Mouse (Mus musculus) neural tube, embryonic 11.5 days (tissue): ENCODE data around the gene 1700017B05Rik. TPM values are rescaled to one million over a fixed set of nuclear protein-coding genes. Genes with fewer than 3 reads are reported as not detected.

Experiments
- ATAC-seq: fragments of 200-750 bp; cut with Nextera tagmentation; 2 replicates; pipeline ENCODE4 v1.8.0; 2017; ENCODE audit warnings: moderate number of reproducible peaks, mild to moderate bottlenecking, moderate TSS enrichment, moderate library complexity; ENCODE audit not compliant: insufficient read depth, low FRiP score, low TSS enrichment
- DNase-seq: peaks from one replicate; pipeline ENCODE4 v3.0.0-alpha.2; 2015; ENCODE audit warnings: low spot score
- H3K27ac ChIP-seq: fragments of 300-500 bp; sonication (generic); 2 replicates; pipeline ENCODE4 v1.5.1; 2014; ENCODE audit warnings: low read depth, mild to moderate bottlenecking, low read length
- H3K27me3 ChIP-seq: fragments of 300-500 bp; sonication (generic); 2 replicates; pipeline ENCODE4 v1.6.1; 2014; ENCODE audit warnings: mild to moderate bottlenecking, low read length, mixed read lengths; ENCODE audit not compliant: control insufficient read depth, insufficient read depth
- H3K36me3 ChIP-seq: fragments of 300-500 bp; sonication (generic); 2 replicates; pipeline ENCODE4 v1.6.1; 2014; ENCODE audit warnings: mild to moderate bottlenecking, low read length, moderate library complexity, mixed read lengths; ENCODE audit not compliant: control insufficient read depth, insufficient read depth
- H3K4me1 ChIP-seq: fragments of 300-500 bp; sonication (generic); 2 replicates; pipeline ENCODE4 v1.6.1; 2014; ENCODE audit warnings: low read length, mixed read lengths; ENCODE audit not compliant: control insufficient read depth, insufficient read depth
- H3K4me2 ChIP-seq: fragments of 300-500 bp; sonication (generic); 2 replicates; pipeline ENCODE4 v1.6.1; 2014; ENCODE audit warnings: low read depth, mild to moderate bottlenecking, moderate library complexity
- H3K4me3 ChIP-seq: fragments of 300-500 bp; sonication (generic); 2 replicates; pipeline ENCODE4 v1.5.1; 2014; ENCODE audit warnings: low read depth, low read length
- H3K9ac ChIP-seq: fragments of 300-500 bp; sonication (generic); 2 replicates; pipeline ENCODE4 v1.6.1; 2014; ENCODE audit warnings: mild to moderate bottlenecking, low read length
- H3K9me3 ChIP-seq: fragments of 300-500 bp; sonication (generic); 2 replicates; pipeline ENCODE4 v1.6.1; 2016; ENCODE audit warnings: low read length; ENCODE audit not compliant: control insufficient read depth
- WGBS: fragments of 180-500 bp; shearing (Covaris S2); extraction: QIAGEN DNeasy Blood & Tissue Kit; methylation state at CpG from one replicate; pipeline ENCODE4 v1.1.7; 2014; 5-methylcytosine and 5-hydroxymethylcytosine counted together
- polyA plus RNA-seq: library from polyadenylated mRNA; unstranded; fragments of >200 nt; fragmentation: Nextera tagmentation; extraction: Ambion mirVana; gene quantifications from 2 replicates; pipeline ENCODE4 v1.2.1, GENCODE M21; 2014

1700017B05Rik gene
- polyA plus RNA-seq, 1 experiment from 2014 or later = 11.3 TPM

DNA sequence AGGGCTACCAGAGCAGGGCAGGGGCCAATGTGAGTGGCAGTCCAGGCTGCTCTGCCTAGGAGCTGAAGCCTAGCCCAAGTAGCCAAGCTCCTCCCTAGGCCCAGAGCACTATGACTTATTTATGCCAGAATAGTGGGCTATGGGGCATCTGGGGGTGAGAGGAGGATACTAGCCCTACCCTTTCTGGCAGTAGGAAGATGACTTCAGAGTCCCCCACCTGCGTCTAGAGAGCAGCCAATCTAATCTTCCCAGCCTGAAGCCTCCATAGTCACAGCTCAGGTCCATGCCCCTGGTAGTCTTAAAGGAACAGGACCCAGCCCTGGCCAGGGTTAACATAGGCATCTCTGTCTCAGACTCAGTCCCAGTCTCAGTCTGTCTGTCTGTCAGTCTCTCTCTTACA, 7.0 kb upstream of the 1700017B05Rik start:
- Histone ChIP-seq H3K9me3 (no peaks in the 10 kb centered on the region), H3K27ac (no peak overlapping the region), H3K36me3 (no peaks in the 10 kb centered on the region), H3K9ac (no peak overlapping the region), H3K4me3 (no peak overlapping the region), H3K27me3 (no peaks in the 10 kb centered on the region), H3K4me1 (peaks cover 12% of the 10 kb centered on the region; the same call in 1 of the 2 replicates), H3K4me2 (no peak overlapping the region)
- ATAC-seq (no peak), DNase-seq (no peak)
- WGBS = 38% methylated on average over 1 of the region's 1 CpGs

DNA sequence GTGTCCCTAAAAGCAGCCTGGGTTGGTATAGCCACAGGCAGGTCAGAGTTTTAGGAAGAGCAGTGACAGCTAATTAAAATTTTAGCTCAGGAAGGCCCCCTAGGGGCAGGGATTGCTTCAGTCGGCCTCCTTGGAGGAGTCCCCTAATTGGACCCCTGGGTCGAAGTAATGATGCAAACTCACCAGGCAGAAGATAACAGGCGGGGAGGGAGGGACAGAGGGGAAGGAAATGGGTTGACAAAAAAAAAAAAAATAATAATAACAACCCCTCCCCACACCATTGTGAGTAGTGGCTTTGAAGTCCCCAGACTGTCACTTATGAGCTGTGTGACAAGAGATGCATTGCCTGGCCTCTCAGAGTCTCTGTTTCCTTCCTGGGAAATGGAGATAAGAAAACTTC, 6.2 kb upstream of the 1700017B05Rik start:
- ATAC-seq (no peak), DNase-seq (no peak)
- no peaks in the 10 kb centered on the region for H3K27me3 ChIP-seq
- no peak overlapping the region for H3K4me3 ChIP-seq
- H3K4me2 ChIP-seq = no peak overlapping the region
- peaks cover 12% of the 10 kb centered on the region; the same call in 1 of the 2 replicates for H3K4me1 ChIP-seq
- H3K27ac ChIP-seq = no peak overlapping the region
- H3K9me3 ChIP-seq = no peaks in the 10 kb centered on the region
- no peak overlapping the region for H3K9ac ChIP-seq
- 21% methylated on average over 3 of the region's 3 CpGs for WGBS
- no peaks in the 10 kb centered on the region for H3K36me3 ChIP-seq

DNA sequence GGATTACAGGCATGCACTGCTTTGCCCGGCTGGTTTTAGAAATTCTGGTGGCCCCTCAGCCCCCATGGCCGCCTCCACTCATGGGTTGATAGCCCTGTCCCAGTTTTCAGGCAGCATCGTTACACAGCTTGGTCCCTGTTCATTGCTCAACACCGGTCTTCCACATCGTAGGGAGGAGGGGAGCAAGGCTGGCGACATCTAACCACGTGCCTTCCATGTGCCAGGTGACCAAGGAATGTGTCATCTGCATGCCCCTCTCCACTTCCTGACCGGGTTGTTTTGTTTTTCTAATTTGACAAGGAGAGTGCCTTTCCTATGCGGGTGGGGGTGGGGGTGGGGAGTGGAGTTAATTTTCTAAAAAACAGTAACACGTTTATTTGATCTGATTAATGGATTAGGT, 5.7 kb upstream of the 1700017B05Rik start:
- ATAC-seq (no peak), DNase-seq (no peak)
- H3K9ac ChIP-seq = no peak overlapping the region
- no peaks in the 10 kb centered on the region for H3K27me3 ChIP-seq
- H3K4me3 ChIP-seq = no peak overlapping the region
- H3K4me2 ChIP-seq = no peak overlapping the region
- H3K4me1 ChIP-seq = peaks cover 12% of the 10 kb centered on the region; the same call in 1 of the 2 replicates
- H3K36me3 ChIP-seq = no peaks in the 10 kb centered on the region
- no peak overlapping the region for H3K27ac ChIP-seq
- H3K9me3 ChIP-seq = no peaks in the 10 kb centered on the region
- 21% methylated on average over 10 of the region's 10 CpGs for WGBS

DNA sequence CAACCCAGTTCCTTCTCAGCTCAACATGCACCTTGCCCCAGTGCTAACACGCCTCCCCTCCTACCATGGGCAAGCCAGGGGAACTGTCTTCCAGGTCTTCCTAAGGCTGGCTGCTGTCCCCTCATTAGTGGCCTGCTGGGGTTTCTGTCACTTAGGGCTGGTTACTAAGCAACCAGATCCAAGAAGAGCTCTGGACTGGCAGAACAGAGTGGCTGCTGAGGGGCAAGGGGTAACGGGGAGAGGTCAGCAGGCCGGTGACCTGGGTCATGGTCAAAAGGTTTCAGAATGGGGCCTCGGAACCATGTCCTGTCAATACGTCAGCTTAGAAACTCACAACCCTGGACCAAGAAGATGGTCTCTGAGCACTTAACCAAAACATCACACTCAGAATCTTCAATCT, 5.0 kb upstream of the 1700017B05Rik start:
- no peak overlapping the region for H3K4me2 ChIP-seq
- no peaks in the 10 kb centered on the region for H3K9me3 ChIP-seq
- no peaks in the 10 kb centered on the region for H3K36me3 ChIP-seq
- DNase-seq (no peak), ATAC-seq (no peak)
- no peak overlapping the region for H3K9ac ChIP-seq
- no peaks in the 10 kb centered on the region for H3K27me3 ChIP-seq
- 16% methylated on average over 5 of the region's 5 CpGs for WGBS
- peaks cover 12% of the 10 kb centered on the region; the same call in 1 of the 2 replicates for H3K4me1 ChIP-seq
- H3K4me3 ChIP-seq = no peak overlapping the region
- no peak overlapping the region for H3K27ac ChIP-seq

DNA sequence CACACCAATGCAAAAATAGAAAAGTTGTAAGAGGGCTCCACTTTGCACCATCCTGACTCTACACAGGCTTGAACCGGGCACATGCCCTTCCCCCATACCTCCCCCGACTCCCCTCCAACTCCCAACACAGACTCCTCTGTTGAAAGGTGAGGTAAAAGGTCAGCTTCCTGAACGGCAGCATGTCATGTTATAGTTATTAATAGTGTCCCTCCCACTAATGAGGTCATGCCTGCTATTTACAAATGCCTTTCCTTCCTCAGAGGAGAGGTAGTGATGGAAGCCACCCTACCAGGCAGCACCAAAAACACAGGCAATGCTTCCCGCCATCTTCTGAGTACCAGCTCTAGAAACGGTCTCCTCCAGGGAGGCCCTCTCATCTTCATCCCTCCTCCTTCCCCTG, 2.7 kb upstream of the 1700017B05Rik start:
- Histone ChIP-seq H3K9me3 (no peaks in the 10 kb centered on the region), H3K9ac (no peak overlapping the region), H3K27ac (no peak overlapping the region), H3K36me3 (no peaks in the 10 kb centered on the region), H3K4me2 (no peak overlapping the region), H3K4me3 (no peak overlapping the region), H3K4me1 (peaks cover 17% of the 10 kb centered on the region), H3K27me3 (no peaks in the 10 kb centered on the region)
- DNase-seq (no peak), ATAC-seq (no peak)
- WGBS = 21% methylated on average over 5 of the region's 5 CpGs

DNA sequence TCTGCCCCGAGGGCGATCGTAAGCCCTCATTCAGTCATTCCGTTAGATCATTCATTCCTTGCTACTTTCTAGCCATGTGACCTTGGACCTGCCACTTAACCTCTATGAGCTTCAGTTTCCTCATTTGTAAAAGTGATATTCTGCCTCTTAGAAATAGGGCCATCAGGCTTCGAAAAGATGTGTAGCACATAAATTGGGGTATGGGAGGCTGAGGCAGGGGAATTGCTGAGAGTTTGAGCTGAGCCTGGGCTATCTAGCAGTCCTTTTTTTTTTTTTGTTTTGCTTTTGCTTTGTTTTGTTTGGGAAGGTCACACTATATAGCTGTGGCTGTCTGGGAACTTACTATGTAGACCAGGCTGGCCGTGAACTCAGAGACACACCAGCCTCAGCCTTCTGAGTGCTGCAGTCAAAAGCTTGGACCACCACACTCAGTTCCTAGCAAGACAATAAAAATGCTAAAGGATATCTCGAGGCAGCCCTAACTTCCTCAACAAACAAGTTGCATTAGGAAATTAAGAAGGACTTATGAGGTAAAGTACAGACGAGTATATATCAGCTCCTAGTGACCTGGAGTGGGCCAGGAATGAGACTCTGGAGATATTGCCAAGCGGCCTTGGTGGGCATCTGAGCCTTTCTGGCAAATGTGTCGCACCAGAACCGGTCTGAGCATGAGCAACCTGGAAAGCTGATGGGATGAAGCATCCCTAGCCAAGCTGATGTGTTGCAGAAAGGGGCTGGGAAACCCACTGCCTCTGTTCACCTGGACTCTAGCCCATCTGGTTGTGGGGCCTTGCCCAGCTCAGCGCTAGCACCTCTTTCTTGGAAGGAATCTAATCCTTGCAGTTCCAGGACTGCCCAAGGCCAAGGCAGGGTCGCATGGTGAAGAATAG, 628 bp upstream of the 1700017B05Rik start:
- H3K9ac ChIP-seq = peak overlapping the region; percentile 81
- H3K4me3 ChIP-seq = peak overlapping the region; percentile 60
- peak overlapping the region; percentile 84 for H3K4me2 ChIP-seq
- 52% methylated on average over 13 of the region's 13 CpGs for WGBS
- H3K27ac ChIP-seq = no peak overlapping the region
- H3K4me1 ChIP-seq = peaks cover 17% of the 10 kb centered on the region
- H3K36me3 ChIP-seq = no peaks in the 10 kb centered on the region
- ATAC-seq = no peak
- DNase-seq = no peak
- no peaks in the 10 kb centered on the region for H3K9me3 ChIP-seq
- no peaks in the 10 kb centered on the region for H3K27me3 ChIP-seq

DNA sequence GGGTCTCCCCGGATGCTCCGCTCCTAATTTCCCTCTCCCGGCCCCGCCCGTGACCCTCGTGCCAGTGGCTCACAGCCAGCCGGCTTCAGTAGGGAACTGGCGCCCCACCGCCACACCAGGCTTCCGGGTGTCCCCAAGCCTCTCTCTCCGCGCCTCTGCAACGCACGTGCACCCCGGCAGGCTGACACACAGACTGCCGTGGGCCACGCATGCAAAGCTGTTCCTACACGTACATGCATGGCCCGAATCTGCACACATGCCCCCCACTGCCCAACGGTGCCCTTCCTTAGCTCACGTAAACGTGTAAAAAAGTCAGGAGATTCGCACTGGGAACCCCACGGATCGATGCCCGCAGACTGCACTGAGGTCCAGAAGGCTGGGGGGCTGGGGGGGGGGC, 898 bp downstream of the 1700017B05Rik start:
- no peaks in the 10 kb centered on the region for H3K27me3 ChIP-seq

DNA sequence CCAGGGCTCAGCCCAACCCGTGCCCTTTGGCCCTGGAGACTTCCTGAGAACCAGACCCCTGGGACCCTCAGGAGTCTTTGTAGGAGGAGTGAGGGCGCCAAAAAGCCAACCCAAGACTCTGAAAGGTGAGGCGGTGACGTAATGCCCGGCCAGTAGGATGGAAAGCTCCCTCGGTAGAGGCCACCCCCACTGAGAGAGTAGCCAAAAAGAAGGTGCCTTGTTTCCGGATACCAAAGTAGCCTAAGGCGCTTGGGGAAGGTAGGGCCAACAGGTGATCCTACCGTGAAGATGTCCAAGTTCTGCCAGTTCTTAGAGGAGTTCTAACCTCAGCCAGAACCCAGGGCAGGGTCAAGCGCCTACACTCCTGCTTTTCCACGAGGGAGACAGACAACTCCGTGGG, 1.5 kb downstream of the 1700017B05Rik start:
- no peaks in the 10 kb centered on the region for H3K9me3 ChIP-seq

More for the DNA sequence above, 898 bp downstream of the 1700017B05Rik start:
- H3K4me2 ChIP-seq = peak overlapping the region; percentile 84
- no peak overlapping the region for H3K27ac ChIP-seq
- 0 out of 2 replicates have a peak, but pooled peaks cover 3% of the 10 kb centered on the region for H3K36me3 ChIP-seq
- peaks cover 11% of the 10 kb centered on the region for H3K4me1 ChIP-seq
- peak overlapping the region; percentile 60 for H3K4me3 ChIP-seq
- WGBS = under 1% methylated on average over 26 of the region's 26 CpGs
- H3K9ac ChIP-seq = peak overlapping the region; percentile 81
- H3K9me3 ChIP-seq = no peaks in the 10 kb centered on the region
- peak; percentile 40 for DNase-seq
- peak; percentile 17; the same call in 1 of the 2 replicates for ATAC-seq

DNA sequence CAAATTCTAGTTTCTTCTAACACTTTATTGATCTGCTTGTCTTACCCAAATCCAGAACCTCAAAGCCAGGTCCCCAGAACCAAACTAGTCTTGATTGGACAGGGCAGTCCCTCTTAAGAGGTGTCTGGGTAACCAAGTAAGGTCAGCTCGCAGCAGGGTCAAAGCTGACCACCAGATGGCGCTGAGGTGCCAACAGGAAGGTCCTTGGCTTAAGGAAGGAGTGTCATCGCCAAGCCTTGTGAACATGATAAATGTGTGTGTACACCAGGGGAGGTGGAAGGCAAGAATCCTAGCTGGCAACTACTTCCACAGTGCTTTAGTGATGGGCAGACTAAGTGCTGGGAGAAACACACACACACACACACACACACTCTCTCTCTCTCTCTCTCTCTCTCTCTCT, 2.7 kb downstream of the 1700017B05Rik start:
- Histone ChIP-seq H3K4me1 (peaks cover 7% of the 10 kb centered on the region), H3K9ac (no peak overlapping the region), H3K27ac (no peak overlapping the region), H3K9me3 (no peaks in the 10 kb centered on the region), H3K4me3 (no peak overlapping the region), H3K36me3 (0 out of 2 replicates have a peak, but pooled peaks cover 4% of the 10 kb centered on the region), H3K4me2 (no peak overlapping the region), H3K27me3 (no peaks in the 10 kb centered on the region)
- DNase-seq = peak; percentile 90
- ATAC-seq = no peak
- 5% methylated on average over 3 of the region's 3 CpGs for WGBS

More for the DNA sequence above, 1.5 kb downstream of the 1700017B05Rik start:
- ATAC-seq = no peak
- Histone ChIP-seq H3K36me3 (0 out of 2 replicates have a peak, but pooled peaks cover 4% of the 10 kb centered on the region), H3K4me1 (peaks cover 11% of the 10 kb centered on the region), H3K27ac (no peak overlapping the region), H3K9ac (peak overlapping the region; percentile 81), H3K4me3 (peak overlapping the region; percentile 60), H3K27me3 (no peaks in the 10 kb centered on the region), H3K4me2 (peak overlapping the region; percentile 84)
- WGBS = 21% methylated on average over 12 of the region's 12 CpGs
- no peak for DNase-seq
